Mouse (Mus musculus) bone marrow, adult 2 months (tissue): Measurements from ENCODE around the gene Dpf1. TPM values are rescaled to one million over a fixed set of nuclear protein-coding genes. Genes with fewer than 3 reads are reported as not detected.

Experiments used
- H3K27ac ChIP-seq: fragments of 200-500 bp; 2 replicates; pipeline ENCODE4 v1.5.1; 2012; ENCODE audit warnings: low read depth, mild to moderate bottlenecking, control low read depth, inconsistent platforms, low read length; ENCODE audit not compliant: control insufficient read depth, poor library complexity, insufficient read depth
- H3K4me1 ChIP-seq: fragments of 200-500 bp; 2 replicates; pipeline ENCODE4 v1.6.1; 2011; ENCODE audit warnings: low read length; ENCODE audit not compliant: control insufficient read depth, insufficient read depth
- H3K4me3 ChIP-seq: fragments of 200-500 bp; replicated peaks from 2 replicates; pipeline ENCODE3; 2011; ENCODE audit warnings: mild to moderate bottlenecking, low read depth, low read length, control low read depth; ENCODE audit not compliant: control insufficient read depth
- CTCF ChIP-seq: fragments of 200-500 bp; IDR thresholded peaks from 2 replicates; pipeline ENCODE4 v1.5.1; 2011; ENCODE audit warnings: low read length, control low read depth; ENCODE audit not compliant: control insufficient read depth, insufficient read depth
- POLR2A ChIP-seq: fragments of 200-500 bp; IDR thresholded peaks from 2 replicates; pipeline ENCODE4 v1.6.1; 2011; ENCODE audit warnings: low read depth, mild to moderate bottlenecking, control low read depth, low read length, borderline replicate concordance; ENCODE audit not compliant: control insufficient read depth
- WGBS: fragments of 180-500 bp; shearing (Covaris S2); methylation state at CpG from one replicate; pipeline ENCODE4 v1.1.7; 2018; 5-methylcytosine and 5-hydroxymethylcytosine counted together
- polyA plus RNA-seq: library from polyadenylated mRNA; stranded (reverse); fragments of >200 nt; gene quantifications from 2 replicates; pipeline ENCODE4 v1.2.4, GENCODE M21; 2011; ENCODE audit warnings: low replicate concordance; ENCODE audit not compliant: missing spikeins, insufficient read depth, insufficient read length

The Dpf1 gene
- polyA plus RNA-seq, 1 experiment = 1.5 TPM

DNA sequence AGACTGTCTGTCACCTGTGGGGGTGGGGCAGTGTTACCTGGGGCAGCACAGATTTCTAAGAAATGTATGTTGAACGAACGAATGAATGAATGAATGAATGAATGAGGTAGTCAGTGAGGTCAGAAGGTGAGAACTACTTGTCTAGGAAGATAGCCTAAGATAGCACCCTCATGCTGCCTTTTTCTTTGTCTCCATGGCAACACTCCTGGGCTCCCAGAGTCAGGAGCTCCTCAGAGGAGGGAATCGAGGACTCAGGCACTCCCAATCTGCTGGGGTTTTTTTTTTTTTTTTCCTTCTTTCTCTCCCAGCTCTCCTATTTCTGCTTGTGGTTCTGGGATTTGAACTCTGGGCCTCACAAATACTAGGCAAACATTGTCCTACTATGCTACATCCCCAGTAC is 42.5 kb downstream of the Dpf1 start:
- Histone ChIP-seq H3K4me3 (no peak overlapping the region), H3K4me1 (no peaks in the 10 kb centered on the region), H3K27ac (no peak overlapping the region)
- no peak for TF ChIP-seq POLR2A
- no peak for TF ChIP-seq CTCF
- whole genome bisulfite sequencing = 78% methylated on average over 3 of the region's 3 CpGs

GRCm38 (mm10) chr7:29350489-29350888 is 46.7 kb downstream of the Dpf1 start:
- 84% methylated on average over 10 of the region's 10 CpGs for WGBS
- H3K4me3 ChIP-seq = no peak overlapping the region
- no peak overlapping the region for H3K27ac ChIP-seq
- no peak for TF ChIP-seq POLR2A
- TF ChIP-seq CTCF = no peak
- H3K4me1 ChIP-seq = no peaks in the 10 kb centered on the region

DNA sequence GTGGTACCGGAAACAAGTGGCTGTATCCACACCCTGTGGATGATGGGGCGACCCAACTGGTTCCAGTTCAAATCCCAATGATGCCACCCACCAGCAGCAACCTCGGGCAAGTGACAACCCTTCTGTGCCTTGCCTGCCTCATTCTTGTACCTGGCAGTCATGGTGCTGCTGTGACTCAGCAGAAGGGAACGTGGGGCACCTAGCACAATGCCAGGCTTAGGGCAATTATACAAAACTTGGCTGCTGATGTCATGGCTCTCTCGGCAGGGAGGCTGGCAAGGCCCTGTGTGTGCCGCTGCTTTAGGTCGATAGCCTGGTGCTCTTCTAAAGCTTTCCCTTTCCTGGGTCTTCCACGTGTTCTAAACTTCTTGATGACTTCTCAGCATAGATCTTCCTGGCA is 48.5 kb downstream of the Dpf1 start:
- no peaks in the 10 kb centered on the region for H3K4me1 ChIP-seq
- TF ChIP-seq CTCF = no peak
- TF ChIP-seq POLR2A = no peak
- H3K4me3 ChIP-seq = no peak overlapping the region
- WGBS = 86% methylated on average over 8 of the region's 8 CpGs
- H3K27ac ChIP-seq = no peak overlapping the region

GRCm38 (mm10) chr7:29354161-29354560 is 50.4 kb downstream of the Dpf1 start:
- no peak for TF ChIP-seq CTCF
- TF ChIP-seq POLR2A = no peak
- no peaks in the 10 kb centered on the region for H3K4me1 ChIP-seq
- WGBS = 90% methylated on average over 8 of the region's 8 CpGs
- no peak overlapping the region for H3K27ac ChIP-seq
- no peak overlapping the region for H3K4me3 ChIP-seq

GRCm38 (mm10) chr7:29355406-29355805 is 51.7 kb downstream of the Dpf1 start:
- TF ChIP-seq CTCF (no peak), POLR2A (no peak)
- H3K4me3 ChIP-seq = no peak overlapping the region
- H3K4me1 ChIP-seq = no peaks in the 10 kb centered on the region
- no peak overlapping the region for H3K27ac ChIP-seq
- 87% methylated on average over 8 of the region's 8 CpGs for WGBS

GRCm38 (mm10) chr7:29361497-29361896 is 57.7 kb downstream of the Dpf1 start:
- H3K27ac ChIP-seq = no peak overlapping the region
- no peak for TF ChIP-seq CTCF
- TF ChIP-seq POLR2A = no peak
- WGBS = 91% methylated on average over 13 of the region's 13 CpGs
- no peaks in the 10 kb centered on the region for H3K4me1 ChIP-seq
- H3K4me3 ChIP-seq = no peak overlapping the region

DNA sequence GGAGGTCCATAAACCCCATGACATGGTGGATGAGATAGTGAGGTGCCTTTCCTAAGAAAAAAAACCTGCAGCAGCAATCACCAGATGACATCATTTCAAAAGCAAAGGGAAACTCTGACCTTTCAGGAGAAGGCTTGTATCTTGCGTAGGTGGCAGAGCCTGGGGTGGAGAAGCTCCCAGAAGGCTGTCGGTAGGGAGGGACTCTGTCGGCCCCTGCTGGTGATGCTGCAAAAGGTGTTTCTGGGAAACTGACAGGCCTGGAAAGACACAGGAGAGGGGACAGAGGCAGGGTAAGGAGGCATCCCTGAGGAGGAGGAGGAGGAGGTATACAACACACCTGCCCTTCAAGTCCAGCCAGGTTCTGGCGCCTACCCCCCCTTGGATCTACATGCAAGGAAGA is 60.3 kb downstream of the Dpf1 start:
- Histone ChIP-seq H3K27ac (no peak overlapping the region), H3K4me3 (no peak overlapping the region), H3K4me1 (no peaks in the 10 kb centered on the region)
- TF ChIP-seq CTCF (peak; percentile 16; the same call in 1 of the 2 replicates), POLR2A (no peak)
- 75% methylated on average over 4 of the region's 4 CpGs for WGBS

GRCm38 (mm10) chr7:29367166-29368003 is 63.6 kb downstream of the Dpf1 start:
- H3K27ac ChIP-seq = no peak overlapping the region
- no peak overlapping the region for H3K4me3 ChIP-seq
- 88% methylated on average over 13 of the region's 13 CpGs for WGBS
- TF ChIP-seq CTCF = no peak
- no peak for TF ChIP-seq POLR2A
- H3K4me1 ChIP-seq = no peaks in the 10 kb centered on the region

Other genes with a start within 250 kb of the Dpf1 start
- 0.93 and 2.7 TPM in 2 replicates for gene Ryr1, start 178.8 kb upstream of the Dpf1 start, polyA plus RNA-seq
- gene Rasgrp4, start 169.1 kb upstream of the Dpf1 start, polyA plus RNA-seq = 49.7 and 156 TPM in 2 replicates
- gene Fam98c, start 147.7 kb upstream of the Dpf1 start, polyA plus RNA-seq = 37.8 and 56.8 TPM in 2 replicates
- 0.59 TPM in 1 of 2 replicates, not detected in the other for gene Ggn, start 133.7 kb upstream of the Dpf1 start, polyA plus RNA-seq
- 2.3 and 7.1 TPM in 2 replicates for gene Spred3, start 133.5 kb upstream of the Dpf1 start, polyA plus RNA-seq
- gene Psmd8, start 123.2 kb upstream of the Dpf1 start, polyA plus RNA-seq = 93.2 and 170 TPM in 2 replicates
- 1.7 and 4.1 TPM in 2 replicates for gene Catsperg1, start 89.9 kb upstream of the Dpf1 start, polyA plus RNA-seq
- 3.5 and 8.8 TPM in 2 replicates for gene Kcnk6, start 71.4 kb upstream of the Dpf1 start, polyA plus RNA-seq
- 8.5 and 10.7 TPM in 2 replicates for gene Yif1b, start 65.6 kb upstream of the Dpf1 start, polyA plus RNA-seq
- 15.6 and 18.7 TPM in 2 replicates for gene 2200002D01Rik, start 55.5 kb upstream of the Dpf1 start, polyA plus RNA-seq
- gene Spint2, start 22.0 kb upstream of the Dpf1 start, polyA plus RNA-seq = 17.2 and 35.7 TPM in 2 replicates
- 1.9 and 3.2 TPM in 2 replicates for gene Ppp1r14a, start 14.6 kb upstream of the Dpf1 start, polyA plus RNA-seq
- 11.9 and 16.8 TPM in 2 replicates for gene Sipa1l3, start 214.7 kb downstream of the Dpf1 start, polyA plus RNA-seq